Mouse (Mus musculus) kidney, adult 2 months (tissue): Measurements from ENCODE around the gene Nup54.

Experiments used
- CTCF ChIP-seq: fragments of 200-500 bp; conservative IDR thresholded peaks from 2 replicates; pipeline ENCODE4 v1.5.1; 2011; ENCODE audit warnings: low read depth, mild to moderate bottlenecking, control low read depth, low read length, moderate library complexity, mixed read lengths; ENCODE audit not compliant: insufficient read depth, insufficient read length
- POLR2A ChIP-seq: fragments of 200-500 bp; IDR thresholded peaks from one replicate; pipeline ENCODE4 v1.6.1; 2011; ENCODE audit warnings: low read depth, low read length, control low read depth

DNA sequence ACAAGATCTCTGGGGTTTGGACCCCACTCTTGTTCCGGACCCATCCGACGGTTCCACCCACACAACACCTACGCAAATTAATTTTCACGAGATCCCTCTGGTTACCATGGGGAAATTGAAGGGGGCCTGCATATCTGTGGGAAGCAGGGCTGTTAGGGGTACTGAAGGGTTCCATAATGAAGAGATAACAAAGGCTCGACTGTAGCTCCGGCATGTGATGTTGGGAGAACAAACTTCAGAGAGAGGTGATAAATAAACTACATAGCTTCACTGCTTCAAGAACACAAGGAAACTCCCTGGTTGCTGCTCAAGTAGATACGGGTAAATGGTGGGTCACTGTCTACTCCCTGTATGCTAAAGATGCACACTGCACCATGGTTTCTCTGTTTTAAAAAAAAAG lies 3.5 kb upstream of the Nup54 start:
- no peak for TF ChIP-seq CTCF
- TF ChIP-seq POLR2A = no peak
